Mouse (Mus musculus): ENCODE measurements around the gene Chchd5.

DNA sequence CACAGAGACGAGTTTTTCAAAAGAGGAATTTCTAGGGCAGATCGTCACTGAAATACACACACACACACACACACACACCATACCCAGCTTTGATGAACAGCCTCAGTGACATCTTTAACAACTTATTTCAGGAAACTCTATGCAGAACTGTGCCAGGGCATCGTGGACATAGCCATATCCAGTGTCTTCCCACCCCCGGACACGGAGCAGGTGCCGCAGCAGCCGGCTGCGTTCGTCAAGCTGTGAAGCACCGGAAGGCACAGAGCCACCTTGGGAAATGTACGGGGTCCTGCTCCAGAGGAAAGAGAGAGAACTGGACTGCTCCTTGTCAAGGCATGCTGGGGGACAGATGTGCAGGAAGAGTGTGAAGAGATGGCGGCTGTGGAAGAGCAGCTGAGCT lies 36.7 kb upstream of the Chchd5 start:
- TF ChIP-seq CTCF (IDR thresholded peaks at IDR 0.05; ENCODE audit: borderline replicate concordance, insufficient read depth, low read depth, low read length) (no peak), POLR2A (IDR thresholded peaks at IDR 0.05; ENCODE audit: borderline replicate concordance, insufficient read depth, low read length) (no peak)

Data from cerebellum, adult 2 months (tissue).